Mouse (Mus musculus) left cerebral cortex, adult 8-10 months (tissue): ENCODE results near the gene Gm45140. TPM values are rescaled to one million over a fixed set of nuclear protein-coding genes. Genes with fewer than 3 reads are reported as not detected.
A peak's percentile ranks its signal among the peaks of the same experiment; 100 is the strongest.

Source experiments
- DNase-seq, 2 experiments: peaks; one replicate each; pipeline ENCODE4 v3.0.0; 2022; ENCODE audit warnings: low spot score in 2 of 2
- total RNA-seq, 4 experiments: library from RNA; stranded (reverse); gene quantifications; 2 replicates each; pipeline ENCODE4 v1.2.4; 2022

Gene Gm45140
- total RNA-seq, 4 experiments from 2014 or later, result 2.2 to 5.0 (median 2.8) TPM

GRCm38 (mm10) chr6:87845031-87845695, 9.6 kb upstream of the Gm45140 start:
- no peak for DNase-seq

GRCm38 (mm10) chr6:87842254-87842653, 6.7 kb upstream of the Gm45140 start:
- no peak for DNase-seq

GRCm38 (mm10) chr6:87841635-87842034, 6.0 kb upstream of the Gm45140 start:
- no peak for DNase-seq

- DNase-seq, result no peak
These were observed 4.3 kb upstream of the Gm45140 start for GRCm38 (mm10) chr6:87839797-87840341.

GRCm38 (mm10) chr6:87838551-87839197, 3.1 kb upstream of the Gm45140 start, which contains the start of gene Isy1:
Gene Isy1 (minus strand): TSS chr6:87838798.
- DNase-seq, result peak; percentile 90 to 96

- DNase-seq, result no peak
These were observed 15.2 kb downstream of the Gm45140 start for GRCm38 (mm10) chr6:87820366-87820765.

GRCm38 (mm10) chr6:87814486-87814885, 21.1 kb downstream of the Gm45140 start:
- DNase-seq, result no peak

GRCm38 (mm10) chr6:87812656-87813055, 22.9 kb downstream of the Gm45140 start:
- DNase-seq, result no peak

GRCm38 (mm10) chr6:87811675-87812338, 23.8 kb downstream of the Gm45140 start, which contains the start of gene Rab43:
Gene Rab43 (minus strand): TSS chr6:87812164.
- DNase-seq, result peak; percentile 72 to 83

- peak; percentile 47 to 51 for DNase-seq
These were observed 24.6 kb downstream of the Gm45140 start for GRCm38 (mm10) chr6:87810713-87811669.

- DNase-seq, result no peak
These were observed 25.3 kb downstream of the Gm45140 start for GRCm38 (mm10) chr6:87810311-87810710.

- no peak for DNase-seq
These were observed 25.9 kb downstream of the Gm45140 start for GRCm38 (mm10) chr6:87809651-87810161.

- DNase-seq, result no peak
These were observed 26.5 kb downstream of the Gm45140 start for GRCm38 (mm10) chr6:87809144-87809543.

- no peak for DNase-seq
These were observed 27.1 kb downstream of the Gm45140 start for GRCm38 (mm10) chr6:87808521-87808920.

GRCm38 (mm10) chr6:87807735-87808440, 27.7 kb downstream of the Gm45140 start:
- DNase-seq, result no peak

- no peak for DNase-seq
These were observed 28.7 kb downstream of the Gm45140 start for GRCm38 (mm10) chr6:87806857-87807256.

GRCm38 (mm10) chr6:87806028-87806427, 29.6 kb downstream of the Gm45140 start:
- no peak for DNase-seq

GRCm38 (mm10) chr6:87805448-87805847, 30.1 kb downstream of the Gm45140 start:
- DNase-seq, result no peak

GRCm38 (mm10) chr6:87804886-87805285, 30.7 kb downstream of the Gm45140 start:
- no peak for DNase-seq

GRCm38 (mm10) chr6:87804036-87804435, 31.6 kb downstream of the Gm45140 start:
- no peak for DNase-seq
